In the genomic region with DNA sequence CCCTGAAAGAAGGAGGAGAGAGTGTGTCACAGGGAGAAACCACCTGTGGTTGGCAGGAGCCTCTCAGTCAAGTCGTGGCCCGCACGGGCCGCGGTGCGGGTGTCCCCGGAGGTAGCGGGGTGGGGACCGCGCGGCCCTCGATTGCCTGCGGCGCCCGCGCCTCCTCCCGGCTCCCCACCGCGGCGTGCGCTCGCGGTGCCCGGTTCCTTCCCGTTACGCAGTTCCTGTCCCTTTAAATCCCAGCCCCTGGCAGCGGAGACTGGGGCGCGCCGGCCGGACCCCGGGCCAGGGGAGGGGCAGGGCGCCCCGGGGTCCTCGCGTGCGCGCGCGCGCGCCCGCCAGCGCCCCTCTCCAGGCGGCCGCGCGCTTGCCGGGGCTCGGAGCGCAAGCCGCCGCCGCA, we compare ENCODE assay signal across 9 mouse cellular contexts. TPM values are rescaled to one million over a fixed set of nuclear protein-coding genes. Genes with fewer than 3 reads are reported as not detected.
A peak's percentile ranks its signal among the peaks of the same experiment; 100 is the strongest.
DNase-seq lines count a peak whose midpoint lies in the region; ATAC-seq and TF ChIP-seq lines count a peak whose summit lies in the region.
"Had no signal": no experiment of that assay in that cellular context is flagged by ENCODE, and none has a peak within 500 bp of the region (broad histone marks: within the 10 kb centered on the region; RNA-seq: fewer than 3 reads in every experiment).

No protein-coding gene starts in this region.

- TF ChIP-seq CTCF in layer of hippocampus, adult 2 months (conservative IDR thresholded peaks at IDR 0.05) = no peak

- peak overlapping the region; percentile 56 for H3K4me3 ChIP-seq in layer of hippocampus, adult 2 months
- peak overlapping the region; percentile 52 for H3K4me3 ChIP-seq in embryonic facial prominence, embryonic 11.5 days (ENCODE audit: low read depth, low read length)
- peak overlapping the region; percentile 50 for H3K4me3 ChIP-seq in intestine, embryonic 16.5 days (ENCODE audit: low read length)
- H3K4me3 ChIP-seq in neural tube, embryonic 14.5 days (ENCODE audit: low read depth, low read length) = peak overlapping the region; percentile 47

- peak overlapping the region; percentile 82 for H3K27ac ChIP-seq in layer of hippocampus, adult 2 months
- H3K27ac ChIP-seq in embryonic facial prominence, embryonic 11.5 days (replicated peaks; ENCODE audit: low read depth, low read length) = no peak overlapping the region
- H3K27ac ChIP-seq in intestine, embryonic 16.5 days (ENCODE audit: low read length) = no peak overlapping the region
- peak overlapping the region; percentile 44 for H3K27ac ChIP-seq in neural tube, embryonic 14.5 days (ENCODE audit: low read depth, low read length)

- peak overlapping the region; percentile 41 for H3K9ac ChIP-seq in embryonic facial prominence, embryonic 11.5 days (replicated peaks; ENCODE audit: low read length)
- no peak overlapping the region for H3K9ac ChIP-seq in intestine, embryonic 16.5 days (ENCODE audit: low read depth, low read length)
- peak overlapping the region; percentile 70 for H3K9ac ChIP-seq in neural tube, embryonic 14.5 days (replicated peaks; ENCODE audit: low read depth, low read length)

- no peaks in the 10 kb centered on the region; the same call in 1 of the 2 replicates for H3K4me1 ChIP-seq in embryonic facial prominence, embryonic 11.5 days (ENCODE audit: control insufficient read depth, insufficient read depth, low read length)
- peaks cover 7% of the 10 kb centered on the region for H3K4me1 ChIP-seq in intestine, embryonic 16.5 days (ENCODE audit: control insufficient read depth, insufficient read depth, low read length)
- peaks cover 15% of the 10 kb centered on the region for H3K4me1 ChIP-seq in neural tube, embryonic 14.5 days (ENCODE audit: control insufficient read depth, insufficient read depth, low read length)

- H3K36me3 ChIP-seq in embryonic facial prominence, embryonic 11.5 days (replicated peaks; ENCODE audit: control insufficient read depth, insufficient read depth, low read depth, low read length) = no peaks in the 10 kb centered on the region
- no peaks in the 10 kb centered on the region for H3K36me3 ChIP-seq in intestine, embryonic 16.5 days (ENCODE audit: control insufficient read depth, insufficient read depth, low read length)
- no peaks in the 10 kb centered on the region for H3K36me3 ChIP-seq in neural tube, embryonic 14.5 days (ENCODE audit: control insufficient read depth, insufficient read depth, low read length)

- peak overlapping the region; percentile 88 for H3K4me2 ChIP-seq in embryonic facial prominence, embryonic 11.5 days (ENCODE audit: low read depth, low read length)
- peak overlapping the region; percentile 73 for H3K4me2 ChIP-seq in intestine, embryonic 16.5 days (ENCODE audit: low read depth, low read length)
- H3K4me2 ChIP-seq in neural tube, embryonic 14.5 days (ENCODE audit: low read depth, low read length) = peak overlapping the region; percentile 86

- intact Hi-C loops in gastrocnemius, postnatal 36 days (cut with DNase I) = loop anchor here (10.0 kb wide), 1 partner anchor 185 kb away; no protein-coding TSS in a partner anchor

- no peaks in the 10 kb centered on the region for H3K9me3 ChIP-seq in embryonic facial prominence, embryonic 11.5 days (replicated peaks; ENCODE audit: control insufficient read depth, low read length)
- no peaks in the 10 kb centered on the region for H3K9me3 ChIP-seq in intestine, embryonic 16.5 days (ENCODE audit: control insufficient read depth, low read length)
- no peaks in the 10 kb centered on the region for H3K9me3 ChIP-seq in neural tube, embryonic 14.5 days (ENCODE audit: control insufficient read depth, low read length)

- WGBS in embryonic facial prominence, embryonic 11.5 days = under 1% methylated on average over 42 of the region's 54 CpGs
- WGBS in intestine, embryonic 16.5 days = under 1% methylated on average over 37 of the region's 54 CpGs
- WGBS in neural tube, embryonic 14.5 days = under 1% methylated on average over 27 of the region's 54 CpGs

- peaks cover 55% of the 10 kb centered on the region for H3K27me3 ChIP-seq in embryonic facial prominence, embryonic 11.5 days (ENCODE audit: control insufficient read depth, insufficient read depth, low read length)
- peaks cover 57% of the 10 kb centered on the region for H3K27me3 ChIP-seq in intestine, embryonic 16.5 days (replicated peaks; ENCODE audit: control insufficient read depth, insufficient read depth, low read length)
- H3K27me3 ChIP-seq in neural tube, embryonic 14.5 days (ENCODE audit: control insufficient read depth, insufficient read depth, low read length) = peaks cover 4% of the 10 kb centered on the region

- no peak for ATAC-seq in embryonic facial prominence, embryonic 11.5 days (replicated peaks; ENCODE audit: insufficient number of reproducible peaks, low FRiP score, low TSS enrichment, low read depth)
- no peak for ATAC-seq in intestine, embryonic 16.5 days
- peak; percentile 23 for ATAC-seq in neural tube, embryonic 14.5 days (ENCODE audit: low read depth)

- DNase-seq in layer of hippocampus, adult 2 months (ENCODE audit: low spot score in 2 of 2) = no peak
- DNase-seq in layer of hippocampus, adult 8-10 months (ENCODE audit: low spot score in 2 of 2) = no peak
- DNase-seq in embryonic facial prominence, embryonic 11.5 days (ENCODE audit: low spot score) = peak; percentile 20
- DNase-seq in adrenal gland, postnatal 10 days = no peak
- no peak for DNase-seq in adrenal gland, postnatal 36 days
- no peak for DNase-seq in gastrocnemius, postnatal 36 days

RNA-seq across cellular contexts. Expression of a gene that starts 0.3 kb away (rescaled TPM):
- 100 to 1,000 TPM; 318 to 346 TPM for total RNA-seq in layer of hippocampus, adult 2 months (2021)
- total RNA-seq in layer of hippocampus, adult 8-10 months (2022) = 100 to 1,000 TPM; 260 to 313 (median 283) TPM
- 4.1 and 4.3 TPM in 2 replicates for polyA plus RNA-seq in embryonic facial prominence, embryonic 11.5 days (2014; fragmentation: Nextera tagmentation; extraction: Ambion mirVana)
- 2.8 and 3.3 TPM in 2 replicates for polyA plus RNA-seq in intestine, embryonic 16.5 days (2015; fragmentation: Nextera tagmentation; extraction: Ambion mirVana)
- polyA plus RNA-seq in neural tube, embryonic 14.5 days (2014; fragmentation: Nextera tagmentation; extraction: Ambion mirVana) = 84.2 and 89.0 TPM in 2 replicates
- total RNA-seq in adrenal gland, postnatal 10 days (2021) = 1 to 10 TPM; 2.7 to 4.6 TPM
- total RNA-seq in adrenal gland, postnatal 36 days (2021) = 1 to 10 TPM; 1.1 to 1.8 TPM
- total RNA-seq in gastrocnemius, postnatal 36 days (2021) = not detected
- total RNA-seq: hematopoietic stem cell, adult 5-6 weeks had no signal

Comparison
In these comparisons a context has a peak if more than half of its experiments do, and no peak if none do; other contexts are left out.
1. H3K27ac ChIP-seq: peak in layer of hippocampus, adult 2 months (single experiment) and neural tube, embryonic 14.5 days (single experiment); none in embryonic facial prominence, embryonic 11.5 days (single experiment) and intestine, embryonic 16.5 days (single experiment).
2. RNA of a gene that starts 0.3 kb away (total RNA-seq): 318 to 346 TPM in layer of hippocampus, adult 2 months and 260 to 313 TPM in layer of hippocampus, adult 8-10 months; 2.7 to 4.6 TPM in adrenal gland, postnatal 10 days, 1.1 to 1.8 TPM in adrenal gland, postnatal 36 days and not detected in gastrocnemius, postnatal 36 days; every median in the first group is over 10 times any median in the second.
3. Peak in every context shown above with its lines, with median percentiles within 50 percentile points of each other: H3K4me3 ChIP-seq and H3K4me2 ChIP-seq.